Mouse (Mus musculus) hindbrain, embryonic 16.5 days (tissue): ENCODE results near the gene Smox. TPM values are rescaled to one million over a fixed set of nuclear protein-coding genes. Genes with fewer than 3 reads are reported as not detected.

ENCODE experiments used
- ATAC-seq: fragments of 200-750 bp; cut with Nextera tagmentation; 2 replicates; pipeline ENCODE4 v1.8.0; 2017; ENCODE audit warnings: moderate TSS enrichment, moderate library complexity
- H3K27ac ChIP-seq: fragments of 300-500 bp; sonication (generic); 2 replicates; pipeline ENCODE4 v1.5.1; 2014; ENCODE audit warnings: low read depth, mild to moderate bottlenecking, control low read depth, low read length, moderate library complexity
- H3K27me3 ChIP-seq: fragments of 300-500 bp; sonication (generic); replicated peaks from 2 replicates; pipeline ENCODE4 v1.6.1; 2014; ENCODE audit warnings: low read length; ENCODE audit not compliant: control insufficient read depth, insufficient read depth
- H3K36me3 ChIP-seq: fragments of 300-500 bp; sonication (generic); 2 replicates; pipeline ENCODE4 v1.6.1; 2014; ENCODE audit warnings: mild to moderate bottlenecking, low read length, moderate library complexity, mixed read lengths; ENCODE audit not compliant: control insufficient read depth, insufficient read depth
- H3K4me1 ChIP-seq: fragments of 300-500 bp; sonication (generic); 2 replicates; pipeline ENCODE4 v1.6.1; 2014; ENCODE audit warnings: low read depth, low read length; ENCODE audit not compliant: control insufficient read depth, insufficient read depth
- H3K4me2 ChIP-seq: fragments of 300-500 bp; sonication (generic); 2 replicates; pipeline ENCODE4 v1.6.1; 2014; ENCODE audit warnings: mild to moderate bottlenecking, low read length, control low read depth, moderate library complexity
- H3K4me3 ChIP-seq: fragments of 300-500 bp; sonication (generic); 2 replicates; pipeline ENCODE4 v1.5.1; 2014; ENCODE audit warnings: mild to moderate bottlenecking, low read length, control low read depth, moderate library complexity
- H3K9ac ChIP-seq: fragments of 300-500 bp; sonication (generic); 2 replicates; pipeline ENCODE4 v1.6.1; 2014; ENCODE audit warnings: low read depth, mild to moderate bottlenecking, control low read depth, low read length, moderate library complexity
- H3K9me3 ChIP-seq: fragments of 300-500 bp; sonication (generic); 2 replicates; pipeline ENCODE4 v1.6.1; 2014; ENCODE audit warnings: mild to moderate bottlenecking, low read length, moderate library complexity; ENCODE audit not compliant: control insufficient read depth
- WGBS: fragments of 180-500 bp; shearing (Covaris S2); extraction: QIAGEN DNeasy Blood & Tissue Kit; methylation state at CpG from one replicate; pipeline ENCODE4 v1.1.7; 2014; 5-methylcytosine and 5-hydroxymethylcytosine counted together
- polyA plus RNA-seq: library from polyadenylated mRNA; unstranded; fragments of >200 nt; fragmentation: Nextera tagmentation; extraction: Ambion mirVana; gene quantifications from 2 replicates; pipeline ENCODE4 v1.2.1, GENCODE M21; 2015

Smox gene
- polyA plus RNA-seq, 1 experiment from 2014 or later, result 70.9 TPM

- Histone ChIP-seq H3K4me2 (no peak overlapping the region), H3K9me3 (no peaks in the 10 kb centered on the region), H3K36me3 (no peaks in the 10 kb centered on the region), H3K9ac (no peak overlapping the region), H3K27ac (no peak overlapping the region), H3K4me3 (no peak overlapping the region), H3K4me1 (no peaks in the 10 kb centered on the region), H3K27me3 (no peaks in the 10 kb centered on the region)
- 63% methylated on average over 7 of the region's 7 CpGs for WGBS
- peak; percentile 21; the same call in 1 of the 2 replicates for ATAC-seq
Observed at GRCm38 (mm10) chr2:131538341-131538740, 47.0 kb downstream of the Smox start.

DNA sequence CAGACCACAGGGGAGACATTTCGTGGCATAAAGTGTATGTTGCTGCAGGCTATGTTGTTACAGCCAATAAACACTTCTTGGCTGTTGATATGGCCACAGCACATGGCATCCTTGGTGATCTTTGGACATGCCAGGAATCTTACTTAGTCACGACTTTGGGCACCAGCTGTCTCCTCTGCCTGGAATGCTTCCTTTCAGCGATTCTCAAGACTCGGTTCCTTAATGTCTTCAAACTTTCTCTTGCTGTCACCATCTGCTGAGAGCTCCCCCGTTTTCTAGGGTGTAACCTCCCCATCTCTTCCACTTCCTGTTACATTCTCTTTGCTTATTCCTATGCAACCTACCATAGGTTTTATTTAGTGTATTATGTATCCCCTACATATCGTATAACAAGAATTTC, 48.5 kb downstream of the Smox start:
- Histone ChIP-seq H3K4me2 (no peak overlapping the region), H3K27me3 (no peaks in the 10 kb centered on the region; the same call in 1 of the 2 replicates), H3K4me3 (no peak overlapping the region), H3K36me3 (no peaks in the 10 kb centered on the region), H3K27ac (no peak overlapping the region), H3K4me1 (no peaks in the 10 kb centered on the region), H3K9ac (no peak overlapping the region), H3K9me3 (no peaks in the 10 kb centered on the region)
- 88% methylated on average over 6 of the region's 6 CpGs for WGBS
- ATAC-seq, result no peak

DNA sequence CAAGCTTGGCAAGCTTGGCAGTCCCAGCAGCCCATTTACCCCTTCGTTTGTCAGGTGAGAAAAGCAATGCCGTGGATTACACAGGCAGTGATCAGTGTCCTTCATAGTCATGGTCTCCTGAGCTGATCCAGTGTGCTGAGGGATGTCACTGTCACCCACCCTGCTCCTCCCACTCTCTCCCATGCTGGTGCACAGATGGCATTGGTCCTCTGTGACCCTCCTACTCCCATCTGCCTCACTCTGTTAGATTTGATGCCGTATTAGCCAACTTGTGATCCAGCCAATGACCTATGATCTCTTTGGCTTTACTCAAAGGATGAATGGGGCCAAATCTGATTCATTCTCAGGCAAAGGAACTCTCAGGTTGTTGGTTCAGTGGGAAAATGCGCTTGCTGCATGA, 50.4 kb downstream of the Smox start:
- ATAC-seq, result peak; percentile 71

GRCm38 (mm10) chr2:131542531-131542930, 51.2 kb downstream of the Smox start:
- H3K9ac ChIP-seq, result no peak overlapping the region
- no peak overlapping the region for H3K4me3 ChIP-seq
- no peaks in the 10 kb centered on the region for H3K9me3 ChIP-seq
- no peak for ATAC-seq
- H3K4me1 ChIP-seq, result peaks cover 16% of the 10 kb centered on the region
- no peaks in the 10 kb centered on the region for H3K36me3 ChIP-seq
- WGBS, result 26% methylated on average over 6 of the region's 6 CpGs
- no peak overlapping the region for H3K27ac ChIP-seq
- H3K27me3 ChIP-seq, result peaks cover 19% of the 10 kb centered on the region
- no peak overlapping the region for H3K4me2 ChIP-seq

More for the DNA sequence above, 50.4 kb downstream of the Smox start:
- Histone ChIP-seq H3K9me3 (no peaks in the 10 kb centered on the region), H3K9ac (no peak overlapping the region), H3K4me2 (no peak overlapping the region), H3K4me1 (peaks cover 13% of the 10 kb centered on the region), H3K36me3 (no peaks in the 10 kb centered on the region), H3K27ac (no peak overlapping the region), H3K4me3 (no peak overlapping the region), H3K27me3 (peaks cover 10% of the 10 kb centered on the region)
- 48% methylated on average over 4 of the region's 4 CpGs for WGBS

DNA sequence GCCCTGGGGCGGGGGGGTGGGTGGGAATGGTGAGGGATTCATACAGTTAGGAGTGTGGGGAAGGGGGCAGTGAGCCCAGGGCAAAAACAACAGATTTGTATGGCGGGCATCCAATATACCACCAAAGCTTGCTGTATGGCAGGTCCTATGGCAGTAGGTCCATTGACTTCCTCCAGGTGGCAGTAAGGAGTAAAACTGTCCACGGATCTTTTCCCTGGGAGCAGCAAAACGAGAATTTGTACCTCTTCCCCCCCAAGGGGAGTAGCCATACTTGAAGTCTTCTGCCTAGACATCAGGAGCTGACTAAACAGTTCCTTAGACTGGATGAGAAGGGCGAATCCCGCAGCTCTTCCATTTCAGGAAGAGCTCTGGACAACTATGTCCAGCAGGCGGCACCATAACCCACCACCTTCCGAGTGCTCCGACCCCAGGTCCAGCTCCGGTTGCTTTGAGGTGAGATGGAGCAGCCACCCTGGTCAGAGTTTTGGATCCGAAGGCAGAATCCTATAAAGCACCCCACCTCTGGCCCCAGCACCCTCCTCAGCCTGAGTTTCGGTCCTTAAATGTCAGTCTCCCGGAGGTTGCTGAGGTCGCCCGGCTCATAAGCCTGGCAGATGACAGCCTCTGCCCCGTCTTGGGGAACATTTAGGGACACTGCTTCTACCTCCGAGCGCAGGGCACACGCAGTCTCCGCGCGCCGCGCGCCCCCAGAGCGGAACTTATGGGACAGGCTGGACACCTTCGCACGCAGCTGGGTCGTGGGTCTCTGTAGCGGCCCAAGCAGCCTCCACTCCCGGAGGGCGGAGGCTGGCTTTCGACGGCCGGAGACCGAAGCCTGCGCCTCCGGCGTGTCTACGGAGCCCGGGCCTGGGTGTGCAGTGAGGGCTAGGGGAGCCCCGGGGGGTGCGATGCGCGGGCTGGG, 54.4 kb downstream of the Smox start:
- WGBS, result 3% methylated on average over 45 of the region's 45 CpGs
- H3K27me3 ChIP-seq, result peaks cover 33% of the 10 kb centered on the region
- H3K9me3 ChIP-seq, result no peaks in the 10 kb centered on the region
- no peaks in the 10 kb centered on the region for H3K36me3 ChIP-seq
- H3K4me1 ChIP-seq, result peaks cover 16% of the 10 kb centered on the region
- H3K27ac ChIP-seq, result no peak overlapping the region
- peak overlapping the region; percentile 78 for H3K4me2 ChIP-seq
- peak overlapping the region; percentile 46 for H3K4me3 ChIP-seq
- H3K9ac ChIP-seq, result peak overlapping the region; percentile 58
- ATAC-seq, result peak; percentile 37; the same call in 1 of the 2 replicates

GRCm38 (mm10) chr2:131546308-131546700, 55.0 kb downstream of the Smox start:
- Histone ChIP-seq H3K27me3 (peaks cover 33% of the 10 kb centered on the region), H3K9ac (peak overlapping the region; percentile 58), H3K9me3 (no peaks in the 10 kb centered on the region), H3K4me1 (peaks cover 16% of the 10 kb centered on the region), H3K4me3 (peak overlapping the region; percentile 46), H3K36me3 (no peaks in the 10 kb centered on the region), H3K4me2 (peak overlapping the region; percentile 78), H3K27ac (no peak overlapping the region)
- WGBS, result 5% methylated on average over 23 of the region's 27 CpGs
- no peak for ATAC-seq

DNA sequence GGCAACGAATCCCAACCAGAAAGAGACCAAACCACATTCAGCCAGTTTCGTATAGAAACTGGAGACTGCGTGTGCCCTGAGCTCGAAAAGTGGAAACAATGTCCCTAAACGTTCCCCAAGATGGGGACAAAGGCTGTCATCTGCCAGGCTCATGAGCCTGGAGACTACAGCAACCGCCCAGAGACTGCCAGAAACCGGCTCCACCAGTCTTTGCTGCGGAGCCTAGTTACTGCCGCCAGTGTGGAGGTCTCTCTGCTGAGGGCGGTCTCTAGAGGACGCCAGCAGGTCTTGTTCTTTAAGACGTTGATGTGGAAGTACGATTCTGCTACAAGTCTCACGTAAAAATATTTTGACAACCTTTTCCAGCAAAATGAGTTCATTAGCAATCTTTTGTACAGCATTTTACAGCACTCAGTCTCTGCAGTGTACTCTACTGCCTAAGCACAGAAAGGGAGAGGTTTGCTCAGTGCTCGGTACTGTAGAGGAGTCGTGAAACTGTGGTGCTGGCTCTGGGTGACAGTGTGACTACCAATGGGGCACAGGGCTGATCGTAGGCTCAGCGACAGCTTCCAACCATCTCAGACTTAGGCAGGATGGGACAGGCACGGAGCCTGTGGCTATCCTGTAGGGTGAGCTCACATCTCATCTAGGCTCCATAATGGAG, 55.6 kb downstream of the Smox start:
- WGBS, result 11% methylated on average over 19 of the region's 19 CpGs
- peak overlapping the region; percentile 78 for H3K4me2 ChIP-seq
- H3K9me3 ChIP-seq, result no peaks in the 10 kb centered on the region
- H3K4me1 ChIP-seq, result peaks cover 16% of the 10 kb centered on the region
- peak overlapping the region; percentile 19; the same call in 1 of the 2 replicates for H3K9ac ChIP-seq
- peaks cover 33% of the 10 kb centered on the region for H3K27me3 ChIP-seq
- no peak for ATAC-seq
- peak overlapping the region; percentile 16; the same call in 1 of the 2 replicates for H3K4me3 ChIP-seq
- H3K27ac ChIP-seq, result no peak overlapping the region
- H3K36me3 ChIP-seq, result no peaks in the 10 kb centered on the region

DNA sequence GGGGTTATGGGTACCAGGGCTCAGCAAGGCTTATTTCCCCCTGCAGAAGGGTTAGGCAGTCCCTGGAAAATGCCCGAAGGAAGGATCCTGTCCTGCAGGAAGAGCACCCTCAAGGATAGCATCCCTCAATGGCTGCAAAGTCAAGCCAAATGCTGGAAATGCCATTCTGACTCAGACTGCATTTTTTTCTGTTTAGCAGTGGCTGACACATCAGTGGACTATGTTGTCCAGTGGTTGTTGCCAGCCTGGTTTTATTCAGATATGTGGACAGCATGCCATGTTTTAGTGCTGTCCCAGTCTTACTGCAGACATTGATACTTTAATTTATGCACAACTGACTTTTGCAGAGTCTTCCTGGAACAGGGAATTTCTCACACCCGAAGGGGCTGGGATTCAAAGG, 57.0 kb downstream of the Smox start:
- WGBS, result 83% methylated on average over 2 of the region's 2 CpGs
- Histone ChIP-seq H3K27ac (no peak overlapping the region), H3K9ac (no peak overlapping the region; the same call in 1 of the 2 replicates), H3K36me3 (no peaks in the 10 kb centered on the region), H3K4me1 (peaks cover 16% of the 10 kb centered on the region), H3K9me3 (no peaks in the 10 kb centered on the region), H3K4me3 (no peak overlapping the region), H3K4me2 (no peak overlapping the region), H3K27me3 (peaks cover 33% of the 10 kb centered on the region)
- no peak for ATAC-seq

- Histone ChIP-seq H3K9ac (no peak overlapping the region), H3K4me1 (peaks cover 16% of the 10 kb centered on the region), H3K4me3 (no peak overlapping the region), H3K27me3 (peaks cover 33% of the 10 kb centered on the region), H3K4me2 (no peak overlapping the region), H3K36me3 (no peaks in the 10 kb centered on the region), H3K9me3 (no peaks in the 10 kb centered on the region), H3K27ac (no peak overlapping the region)
- no peak for ATAC-seq
- WGBS, result 88% methylated on average over 5 of the region's 5 CpGs
Observed at GRCm38 (mm10) chr2:131549090-131549489, 57.8 kb downstream of the Smox start.
